Mouse (Mus musculus) testis, adult 2 months (tissue): Measurements from ENCODE around the gene Lgr4. TPM values are rescaled to one million over a fixed set of nuclear protein-coding genes. Genes with fewer than 3 reads are reported as not detected.

ENCODE experiments used
- H3K27ac ChIP-seq: fragments of 200-500 bp; 2 replicates; pipeline ENCODE4 v1.5.1; 2012; ENCODE audit warnings: low read depth, low read length; ENCODE audit not compliant: control insufficient read depth, insufficient read depth
- H3K27me3 ChIP-seq: fragments of 200-500 bp; 2 replicates; pipeline ENCODE4 v1.6.1; 2012; ENCODE audit warnings: mild to moderate bottlenecking, low read length, moderate library complexity; ENCODE audit not compliant: control insufficient read depth, insufficient read depth
- H3K36me3 ChIP-seq: fragments of 200-500 bp; 2 replicates; pipeline ENCODE4 v1.6.1; 2012; ENCODE audit warnings: mild to moderate bottlenecking, low read length; ENCODE audit not compliant: control insufficient read depth, insufficient read depth
- H3K4me1 ChIP-seq: fragments of 200-500 bp; 2 replicates; pipeline ENCODE4 v1.6.1; 2012; ENCODE audit warnings: low read length; ENCODE audit not compliant: control insufficient read depth, insufficient read depth
- H3K4me3 ChIP-seq: fragments of 200-500 bp; 2 replicates; pipeline ENCODE4 v1.5.1; 2012; ENCODE audit warnings: low read depth, mild to moderate bottlenecking, low read length, moderate library complexity, mixed read lengths; ENCODE audit not compliant: control insufficient read depth
- CTCF ChIP-seq: fragments of 200-500 bp; IDR thresholded peaks from 2 replicates; pipeline ENCODE4 v1.5.1; 2012; ENCODE audit warnings: low read depth, mild to moderate bottlenecking, inconsistent platforms, low read length, moderate library complexity; ENCODE audit not compliant: control insufficient read depth, insufficient read depth, insufficient replicate concordance
- POLR2A ChIP-seq: fragments of 200-500 bp; IDR thresholded peaks from 2 replicates; pipeline ENCODE4 v1.6.1; 2012; ENCODE audit warnings: low read depth, mild to moderate bottlenecking, inconsistent platforms, low read length, moderate library complexity; ENCODE audit not compliant: control insufficient read depth
- polyA plus RNA-seq: library from polyadenylated mRNA; depleted of rRNA; stranded (reverse); fragments of >200 nt; gene quantifications from 2 replicates; pipeline ENCODE4 v1.2.3, GENCODE M21; 2012

Gene Lgr4
- polyA plus RNA-seq, 1 experiment: 4.3 TPM

- TF ChIP-seq POLR2A: no peak
- no peak for TF ChIP-seq CTCF
Observed at GRCm38 (mm10) chr2:109891031-109891430, 26.4 kb upstream of the Lgr4 start.

GRCm38 (mm10) chr2:109891471-109891870 lies 26.0 kb upstream of the Lgr4 start:
- TF ChIP-seq CTCF (no peak), POLR2A (no peak)
- H3K27me3 ChIP-seq: no peaks in the 10 kb centered on the region
- H3K4me3 ChIP-seq: peak overlapping the region; percentile 96
- peaks cover 1% of the 10 kb centered on the region for H3K36me3 ChIP-seq
- peak overlapping the region; percentile 93 for H3K27ac ChIP-seq
- no peaks in the 10 kb centered on the region for H3K4me1 ChIP-seq

More at GRCm38 (mm10) chr2:109891031-109891430, 26.4 kb upstream of the Lgr4 start:
- Histone ChIP-seq H3K27me3 (no peaks in the 10 kb centered on the region), H3K4me3 (peak overlapping the region; percentile 96), H3K4me1 (no peaks in the 10 kb centered on the region), H3K27ac (peak overlapping the region; percentile 93), H3K36me3 (peaks cover 1% of the 10 kb centered on the region)

- H3K27me3 ChIP-seq: no peaks in the 10 kb centered on the region
- no peaks in the 10 kb centered on the region for H3K4me1 ChIP-seq
- no peak for TF ChIP-seq CTCF
- TF ChIP-seq POLR2A: no peak
- peaks cover 4% of the 10 kb centered on the region for H3K36me3 ChIP-seq
- H3K4me3 ChIP-seq: no peak overlapping the region
- no peak overlapping the region for H3K27ac ChIP-seq
Observed at GRCm38 (mm10) chr2:109896311-109896710, 21.1 kb upstream of the Lgr4 start.

GRCm38 (mm10) chr2:109902869-109903268 lies 14.6 kb upstream of the Lgr4 start:
- no peaks in the 10 kb centered on the region for H3K4me1 ChIP-seq
- no peak overlapping the region for H3K4me3 ChIP-seq
- no peaks in the 10 kb centered on the region for H3K27me3 ChIP-seq
- no peak overlapping the region for H3K27ac ChIP-seq
- TF ChIP-seq POLR2A: no peak
- no peak for TF ChIP-seq CTCF
- 0 out of 2 replicates have a peak, but pooled peaks cover 1% of the 10 kb centered on the region for H3K36me3 ChIP-seq

- Histone ChIP-seq H3K27ac (no peak overlapping the region), H3K4me3 (no peak overlapping the region), H3K4me1 (no peaks in the 10 kb centered on the region), H3K36me3 (0 out of 2 replicates have a peak, but pooled peaks cover 1% of the 10 kb centered on the region), H3K27me3 (no peaks in the 10 kb centered on the region)
- TF ChIP-seq CTCF: peak; percentile 46; the same call in 1 of the 2 replicates
- no peak for TF ChIP-seq POLR2A
Observed at GRCm38 (mm10) chr2:109904171-109904821, 13.2 kb upstream of the Lgr4 start.

- Histone ChIP-seq H3K27me3 (no peaks in the 10 kb centered on the region; the same call in 1 of the 2 replicates), H3K4me1 (no peaks in the 10 kb centered on the region), H3K4me3 (no peak overlapping the region), H3K36me3 (no peaks in the 10 kb centered on the region), H3K27ac (no peak overlapping the region)
- TF ChIP-seq POLR2A (no peak), CTCF (no peak)
Observed at GRCm38 (mm10) chr2:109909122-109909521, 8.3 kb upstream of the Lgr4 start.

GRCm38 (mm10) chr2:109912216-109912615 lies 5.2 kb upstream of the Lgr4 start:
- no peaks in the 10 kb centered on the region; the same call in 1 of the 2 replicates for H3K27me3 ChIP-seq
- TF ChIP-seq CTCF (no peak), POLR2A (no peak)
- H3K4me1 ChIP-seq: no peaks in the 10 kb centered on the region
- no peak overlapping the region for H3K4me3 ChIP-seq
- no peak overlapping the region for H3K27ac ChIP-seq
- no peaks in the 10 kb centered on the region for H3K36me3 ChIP-seq
